Mouse (Mus musculus) cerebellum, postnatal 4 days (tissue): ENCODE measurements around the gene Dgki.

Source experiments
- DNase-seq, 2 experiments: peaks; one replicate each; pipeline ENCODE4 v3.0.0; 2022; ENCODE audit warnings: low spot score in 2 of 2, mixed read lengths in 1 of 2

The Dgki gene

DNA sequence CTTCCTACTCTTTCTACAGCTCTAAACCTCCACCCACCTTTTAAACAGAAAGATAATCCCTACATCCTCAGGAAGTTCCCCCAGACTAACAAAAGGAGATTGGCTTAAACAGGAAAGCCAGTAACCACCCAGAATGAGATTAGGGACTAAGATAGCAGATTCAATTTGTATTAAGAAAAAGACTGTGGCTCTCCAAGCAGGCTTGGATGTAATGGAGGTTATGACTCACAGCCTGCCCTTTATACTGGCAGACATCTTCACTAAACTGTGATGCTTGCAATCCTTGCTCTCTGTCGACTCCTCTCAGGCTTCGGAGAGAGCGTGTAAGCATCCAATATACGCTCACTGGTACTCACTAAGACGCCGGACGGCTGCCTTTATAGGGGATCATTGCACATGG is 236.7 kb downstream of the Dgki start:
- DNase-seq, result no peak

DNA sequence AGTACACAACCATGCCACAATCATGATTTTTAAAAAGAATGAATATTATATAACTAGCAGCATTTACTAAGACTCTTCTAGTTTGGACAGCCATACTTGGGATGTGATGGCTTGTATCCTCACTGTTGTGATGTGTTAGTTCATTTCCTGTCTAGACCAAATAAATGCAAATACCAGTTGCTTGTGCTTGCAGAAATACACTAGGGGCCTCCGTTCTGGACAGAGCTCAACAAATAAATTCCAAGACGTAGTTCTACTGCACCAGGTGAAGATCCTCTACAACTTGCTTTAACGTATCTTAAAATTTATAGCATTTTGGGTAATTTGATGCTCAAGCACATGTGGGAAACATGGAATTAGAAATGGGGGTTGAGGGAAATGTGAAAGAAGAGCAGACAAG is 239.9 kb downstream of the Dgki start:
- DNase-seq, result no peak

DNA sequence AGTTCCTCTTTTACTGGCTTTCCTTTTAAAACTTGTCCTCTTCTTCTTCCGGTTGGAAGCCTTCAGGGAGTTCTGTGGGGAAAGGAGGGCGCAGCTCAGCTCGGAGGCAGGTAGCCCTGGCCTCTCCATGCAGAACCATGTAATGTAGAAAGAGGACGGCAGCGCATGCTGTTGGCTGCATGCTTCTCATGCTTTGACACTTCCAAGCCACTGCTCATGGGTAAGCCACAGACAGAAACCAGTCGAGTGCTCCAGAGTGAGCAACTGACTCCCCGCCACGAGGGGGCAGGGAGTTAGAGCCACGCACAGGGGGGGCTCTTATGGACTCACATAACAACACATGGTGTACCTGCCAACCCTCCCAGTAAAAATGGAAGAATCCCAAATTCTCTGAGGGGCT is 242.0 kb downstream of the Dgki start:
- no peak for DNase-seq

DNA sequence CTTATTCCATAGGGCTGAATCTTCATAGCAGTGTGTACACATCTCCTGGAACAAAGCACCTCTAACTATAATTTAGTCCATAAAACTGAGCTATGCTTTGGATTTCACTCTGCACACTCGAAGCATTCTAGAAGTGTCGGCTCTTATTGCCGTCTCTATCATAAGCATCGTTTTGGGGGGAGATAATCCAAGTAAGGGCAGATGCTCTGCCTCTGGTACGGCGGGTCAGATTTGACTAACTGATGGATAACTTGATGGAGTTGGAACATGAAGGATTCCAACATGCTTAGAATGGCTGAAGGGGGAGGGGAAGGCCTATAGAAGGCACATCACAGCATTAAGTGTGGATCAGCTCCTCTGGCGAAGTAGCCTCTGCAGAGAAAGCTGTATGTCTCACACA is 242.4 kb downstream of the Dgki start:
- DNase-seq, result no peak

GRCm38 (mm10) chr6:37055634-37056033 is 244.3 kb downstream of the Dgki start:
- no peak for DNase-seq

DNA sequence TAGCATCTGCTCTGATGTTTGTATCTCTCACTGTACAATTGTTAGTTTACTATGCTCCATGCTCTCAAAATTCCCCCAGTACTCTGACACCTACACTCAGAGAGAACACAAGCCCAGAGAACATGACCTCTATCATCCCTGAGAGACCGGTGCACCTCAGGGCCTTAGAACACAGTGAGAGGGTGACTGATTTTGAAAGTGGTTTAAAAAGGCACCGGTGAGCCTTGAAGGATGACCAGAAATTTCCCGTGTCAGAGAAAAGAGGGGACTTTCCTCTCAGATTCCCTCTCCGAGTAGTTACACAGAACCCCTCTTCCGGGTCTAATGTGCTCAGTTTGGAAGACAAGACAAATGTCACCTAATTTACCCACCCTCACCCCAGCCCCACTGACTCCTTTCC is 244.9 kb downstream of the Dgki start:
- DNase-seq, result no peak

DNA sequence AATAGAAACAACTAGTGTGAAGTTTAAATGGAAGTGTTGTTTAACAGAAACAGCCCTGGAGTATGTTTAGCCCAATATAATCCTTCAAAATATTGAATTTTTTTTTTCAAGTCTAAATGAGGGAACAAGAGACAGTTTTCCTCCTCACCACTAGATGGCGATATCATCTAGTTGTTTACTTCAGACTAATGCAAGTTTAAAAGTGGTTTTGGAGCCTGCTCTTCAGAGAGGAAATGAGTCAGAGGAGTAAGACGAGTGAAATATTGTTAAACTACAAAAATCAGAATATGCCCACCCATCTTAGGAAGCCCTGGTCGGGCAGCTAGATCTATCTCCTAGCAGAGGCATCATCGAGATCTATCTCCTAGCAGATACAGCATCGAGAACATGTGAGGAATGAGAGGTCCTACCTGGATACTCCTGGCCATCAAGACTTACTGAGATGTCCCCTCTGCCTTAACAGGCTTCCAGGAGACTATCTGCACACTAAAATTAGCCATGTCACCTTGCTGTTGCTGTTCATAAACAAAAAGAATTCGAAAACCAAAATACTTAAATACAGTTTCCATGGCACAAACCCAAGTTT is 245.5 kb downstream of the Dgki start:
- no peak for DNase-seq

DNA sequence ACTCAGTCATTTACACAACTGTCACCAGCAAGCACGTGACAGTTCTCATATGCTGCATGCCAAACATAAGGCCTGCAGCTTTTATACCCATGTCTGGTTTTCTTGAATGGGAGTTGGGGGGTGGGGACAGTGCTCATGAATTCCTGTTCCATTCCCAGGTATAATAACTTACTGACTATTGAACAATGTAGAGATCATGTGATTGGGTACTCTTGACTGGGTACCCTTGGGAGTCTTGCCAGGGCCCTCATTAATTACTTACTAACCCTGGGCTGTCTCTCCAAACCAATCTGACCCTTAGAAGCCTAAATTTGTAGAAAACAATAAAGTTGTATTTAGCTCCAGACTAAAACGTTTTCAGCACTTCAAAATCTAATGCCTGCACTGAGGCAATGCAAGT is 246.6 kb downstream of the Dgki start:
- DNase-seq, result no peak

DNA sequence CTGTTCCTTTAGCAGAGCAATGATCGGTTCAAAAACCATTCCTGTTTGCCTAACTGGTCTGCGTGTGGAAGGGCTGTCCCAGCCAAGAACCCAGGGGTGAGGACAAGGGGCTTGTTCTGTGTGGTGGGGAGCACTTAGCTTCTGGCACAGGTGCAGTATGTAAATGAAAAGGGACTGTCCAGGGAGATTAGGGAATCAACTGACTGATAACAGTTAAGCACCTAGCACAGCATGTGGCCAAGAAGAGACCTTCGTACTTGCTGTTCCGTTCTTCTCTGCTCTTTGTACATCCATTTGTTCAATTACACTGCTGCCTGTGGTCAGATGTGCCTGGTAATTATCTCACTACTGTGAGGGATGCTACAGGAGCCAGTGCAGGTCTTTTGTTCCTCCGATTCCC is 248.3 kb downstream of the Dgki start:
- DNase-seq, result no peak

DNA sequence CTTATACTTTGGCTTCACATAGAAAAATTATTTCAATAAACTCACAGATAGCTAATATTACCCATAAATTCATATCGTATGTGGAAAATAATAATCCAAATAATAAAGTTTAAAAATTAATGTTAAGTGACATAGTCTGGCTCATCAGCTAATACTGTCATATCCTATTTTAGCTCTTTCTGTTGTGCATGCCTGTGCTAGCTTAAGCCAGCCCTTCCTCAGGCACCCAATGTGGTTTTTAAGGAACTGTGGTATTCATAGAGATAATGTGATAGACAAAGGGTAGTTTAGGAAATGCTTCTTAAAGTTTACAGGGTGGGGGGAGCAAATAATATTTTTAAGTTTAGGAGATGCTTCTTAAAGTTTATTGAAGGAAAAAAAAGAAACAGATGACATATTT is 248.8 kb downstream of the Dgki start:
- DNase-seq, result no peak

DNA sequence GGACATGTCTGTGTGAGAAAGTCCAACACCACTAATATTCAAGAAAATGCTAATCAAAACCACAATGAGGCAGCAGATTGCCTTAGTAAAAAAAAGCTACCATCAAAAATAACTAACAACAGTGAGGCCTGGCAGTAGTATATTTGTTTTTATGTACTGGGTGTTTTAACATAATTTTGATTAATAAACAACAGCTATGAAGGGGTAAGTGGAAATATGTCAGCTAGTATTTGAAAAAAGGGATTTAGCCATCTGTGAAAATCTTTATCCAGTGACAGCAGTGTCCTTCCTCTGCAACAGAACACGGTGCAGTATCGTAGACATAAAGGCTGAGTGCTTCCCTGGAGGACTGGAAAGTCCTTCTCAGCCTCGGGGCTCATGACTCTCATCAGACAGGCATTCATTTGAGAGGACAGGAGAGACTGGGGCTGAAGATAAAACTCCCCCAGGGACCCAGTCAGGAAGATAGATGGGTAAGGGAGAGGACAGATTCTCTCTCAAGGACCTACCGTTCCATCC is 252.3 kb downstream of the Dgki start:
- DNase-seq, result no peak

GRCm38 (mm10) chr6:37046152-37046788 is 253.7 kb downstream of the Dgki start:
- peak; percentile 40 to 69 for DNase-seq

DNA sequence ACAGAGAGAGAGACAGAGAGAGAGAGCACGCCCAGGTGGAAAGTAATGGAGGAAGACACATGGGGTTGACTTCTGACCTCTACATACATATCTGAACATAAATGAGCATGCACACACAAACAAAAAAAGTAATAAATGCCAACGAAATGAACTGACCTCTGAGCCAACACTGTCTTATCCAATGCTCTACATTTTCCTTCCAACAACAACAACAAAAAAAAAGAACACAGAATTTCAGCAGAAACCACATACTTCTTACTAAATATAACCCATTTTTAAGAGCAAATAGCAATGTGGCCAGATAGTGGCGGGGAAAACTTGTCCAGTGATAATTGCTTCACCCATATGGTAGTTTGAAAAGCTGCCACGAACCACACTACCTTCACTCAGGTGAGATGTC is 255.2 kb downstream of the Dgki start:
- DNase-seq, result no peak

DNA sequence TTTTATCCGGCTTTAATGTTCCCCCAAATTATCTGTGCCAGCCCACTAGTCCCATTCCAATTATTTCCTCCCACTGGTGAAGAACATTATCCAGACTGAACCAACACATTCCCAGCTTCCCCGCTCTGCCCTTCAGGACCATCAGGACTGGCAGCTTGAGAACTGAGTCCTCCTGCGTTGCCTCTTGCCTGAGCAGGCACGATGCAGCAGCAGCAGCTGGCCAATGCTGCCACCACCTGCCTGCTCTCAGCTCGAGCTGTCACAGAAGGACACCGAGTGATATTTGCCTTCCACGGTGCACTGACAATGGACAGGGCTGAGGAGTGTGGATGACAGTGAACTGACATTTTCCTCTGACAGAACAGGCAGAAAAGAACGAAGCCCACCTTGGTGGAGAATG is 261.5 kb downstream of the Dgki start:
- peak in 1 of 2 experiments; percentile 63 for DNase-seq

DNA sequence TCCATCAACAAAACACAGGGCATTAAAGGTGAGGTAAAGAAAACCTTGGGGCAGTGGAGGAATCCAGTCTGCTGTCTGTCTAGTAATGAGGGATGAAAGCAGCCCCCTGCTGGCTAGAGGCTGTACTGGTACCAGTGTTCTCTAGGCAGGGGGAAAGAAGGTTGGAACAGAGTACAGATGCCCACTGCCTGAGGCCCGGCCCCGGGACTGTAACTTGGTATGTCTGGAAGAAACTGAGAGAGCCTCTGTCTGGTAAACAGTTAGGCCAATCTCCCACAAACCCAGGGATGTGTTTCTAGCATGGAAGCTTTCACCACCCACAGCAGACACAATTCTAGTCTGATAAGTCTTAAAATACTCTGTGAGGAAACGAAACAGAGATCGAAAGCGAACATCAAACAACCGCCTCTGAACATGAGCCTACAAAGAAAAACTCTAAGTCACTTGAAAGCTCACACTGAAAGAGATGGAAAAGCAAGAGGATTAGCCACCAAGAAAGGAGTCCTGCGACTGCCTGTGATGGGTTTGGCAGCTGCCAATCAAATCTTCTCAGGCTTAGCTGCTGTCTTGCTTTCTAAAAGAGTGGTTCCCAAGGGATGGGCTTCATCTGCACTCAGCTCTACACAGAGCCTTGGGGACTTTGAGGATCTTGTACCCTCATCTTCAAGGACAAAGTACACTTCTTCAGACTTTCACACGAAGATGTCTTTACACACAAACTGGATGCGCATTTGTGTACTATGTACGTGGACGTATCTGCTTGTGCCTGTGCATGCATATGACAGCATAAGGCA is 262.7 kb downstream of the Dgki start:
- peak in 1 of 2 experiments; percentile 63 for DNase-seq

DNA sequence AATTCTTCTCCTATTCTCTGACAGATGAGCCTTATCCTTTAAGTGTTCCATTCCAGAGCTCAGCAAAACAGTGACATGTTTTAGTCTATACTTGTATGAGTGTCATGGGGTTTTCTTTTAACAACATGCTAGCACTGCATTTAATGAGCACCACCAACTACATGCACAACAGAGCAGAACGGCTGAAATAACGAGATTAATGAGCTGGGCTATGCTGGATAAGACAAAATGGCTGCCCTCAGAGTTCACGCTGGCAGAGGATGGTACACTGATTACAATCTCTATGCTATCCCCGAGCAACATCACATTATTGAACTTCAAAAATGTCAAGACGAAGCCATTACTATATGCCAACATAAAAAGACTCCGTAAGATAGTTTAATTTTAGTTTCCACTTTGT is 264.3 kb downstream of the Dgki start:
- DNase-seq, result no peak

GRCm38 (mm10) chr6:37030986-37031385 is 269.0 kb downstream of the Dgki start:
- DNase-seq, result no peak

GRCm38 (mm10) chr6:37030402-37030801 is 269.6 kb downstream of the Dgki start:
- DNase-seq, result no peak

DNA sequence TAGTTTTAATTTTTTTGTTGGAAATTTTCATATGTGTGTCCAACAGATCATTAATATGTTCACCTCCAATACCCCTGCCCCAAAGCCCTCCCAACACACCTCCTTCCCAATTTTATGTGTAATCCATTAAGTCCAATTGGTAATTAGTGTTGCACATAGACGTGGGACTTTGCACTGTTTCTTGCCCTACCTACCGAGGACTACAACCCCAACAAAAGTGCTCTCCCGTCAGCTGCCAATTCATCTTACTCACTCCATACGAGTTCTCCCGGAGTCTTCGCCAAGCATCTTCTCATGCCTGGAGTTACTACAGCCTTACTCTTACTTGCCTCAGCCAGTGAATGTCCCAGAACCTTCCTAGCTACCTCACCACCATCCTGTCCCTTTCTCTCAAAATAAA is 271.1 kb downstream of the Dgki start:
- DNase-seq, result no peak

DNA sequence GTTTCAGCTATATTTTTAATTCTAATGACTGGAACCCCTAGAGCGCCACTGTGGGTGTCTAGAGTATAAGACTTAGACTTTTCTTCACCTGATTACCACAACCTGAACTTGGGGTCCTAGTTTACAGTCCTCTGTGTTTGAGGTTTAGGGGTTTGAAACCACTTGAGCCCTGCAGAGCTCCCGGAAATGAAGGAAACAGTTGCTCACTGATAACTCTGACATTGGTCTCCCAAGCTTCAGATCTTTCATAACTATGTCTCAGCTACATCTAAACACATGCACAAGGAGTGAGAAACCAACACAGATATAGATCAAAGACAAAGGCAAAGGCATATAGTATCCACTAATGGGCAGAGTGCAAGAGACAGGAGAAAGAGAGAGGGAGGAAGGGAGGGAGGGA is 271.7 kb downstream of the Dgki start:
- no peak for DNase-seq

DNA sequence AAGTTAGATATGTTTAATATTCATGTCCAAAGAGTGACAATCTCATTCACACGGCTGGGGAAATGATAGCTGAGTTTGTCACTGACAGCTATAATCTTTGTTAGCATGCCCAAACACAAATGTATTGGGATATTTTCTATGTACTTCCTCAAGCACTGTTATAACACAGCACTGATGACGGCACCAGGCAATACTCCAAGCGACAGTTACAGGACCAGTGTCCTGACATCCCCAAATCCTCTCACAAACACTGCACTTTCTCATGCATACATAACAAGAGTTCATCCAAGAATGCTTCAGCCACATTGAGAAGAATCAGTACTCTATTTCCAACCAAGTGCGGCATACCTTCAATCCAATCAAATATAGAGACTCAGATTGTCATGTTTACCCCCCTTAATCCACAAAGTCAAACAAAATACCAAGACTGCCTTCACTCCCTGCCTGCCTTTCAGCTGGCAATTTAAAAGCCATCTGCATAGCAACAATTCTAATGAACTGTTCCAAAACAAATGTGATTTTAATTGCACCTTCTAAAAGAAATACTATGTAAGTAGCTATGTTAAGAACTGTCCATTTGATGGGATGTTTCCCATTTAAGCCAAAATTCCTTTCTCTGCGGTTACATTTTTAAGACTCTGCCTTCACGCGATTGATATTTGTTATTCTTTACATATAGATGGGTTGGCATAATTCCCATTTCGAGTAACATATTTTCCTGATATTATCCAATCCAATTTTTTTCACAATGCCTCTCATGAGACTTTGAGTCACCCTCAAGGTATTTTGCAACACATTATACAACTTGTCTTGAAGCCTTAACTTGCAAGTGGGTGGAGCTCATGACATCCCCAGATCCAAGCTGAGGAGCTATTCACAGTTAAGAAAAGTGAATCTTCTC is 273.4 kb downstream of the Dgki start:
- no peak for DNase-seq

DNA sequence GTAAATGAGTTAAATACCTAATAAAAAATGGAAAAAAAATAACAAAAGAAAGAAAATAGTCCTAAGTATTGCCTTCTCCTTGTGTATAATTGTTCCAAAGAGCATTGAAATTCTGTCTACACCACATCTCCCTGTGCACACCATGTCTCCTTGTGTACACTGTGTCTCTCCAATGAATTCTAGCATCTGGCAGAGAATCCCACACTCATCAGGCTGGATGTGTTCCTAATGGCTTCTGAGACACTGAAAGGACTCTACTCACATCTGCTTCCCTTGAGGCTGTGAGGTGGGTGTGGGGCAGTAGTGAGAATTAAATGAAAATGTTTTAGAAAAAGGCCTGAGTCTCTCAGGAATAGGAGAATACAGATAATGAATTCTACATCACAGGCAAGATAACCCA is 283.9 kb downstream of the Dgki start:
- DNase-seq, result no peak
